Mouse (Mus musculus) C2C12 (cell line): ENCODE data around the gene Rftn1. TPM values are rescaled to one million over a fixed set of nuclear protein-coding genes. Genes with fewer than 3 reads are reported as not detected.

Source experiments
- H3K27me3 ChIP-seq: one replicate; pipeline ENCODE4 v1.6.1; 2011; ENCODE audit not compliant: control insufficient read depth, insufficient read depth, insufficient read length
- H3K36me3 ChIP-seq: one replicate; pipeline ENCODE4 v1.6.1; 2011; ENCODE audit not compliant: control insufficient read depth, insufficient read depth
- H3K4me3 ChIP-seq: one replicate; pipeline ENCODE4 v1.5.1; 2011; ENCODE audit warnings: mild to moderate bottlenecking, control low read depth; ENCODE audit not compliant: poor library complexity, insufficient read depth, severe bottlenecking
- H3K79me2 ChIP-seq: one replicate; pipeline ENCODE4 v1.6.1; 2011; ENCODE audit not compliant: control insufficient read depth, insufficient read depth
- H3K79me3 ChIP-seq: one replicate; pipeline ENCODE4 v1.6.1; 2011; ENCODE audit warnings: low read depth, control low read depth
- H3ac ChIP-seq: one replicate; pipeline ENCODE3; 2011; ENCODE audit warnings: low read depth; ENCODE audit not compliant: control insufficient read depth, insufficient read length
- CEBPB ChIP-seq: IDR thresholded peaks from one replicate; pipeline ENCODE4 v1.6.1; 2011; ENCODE audit warnings: low read depth, mild to moderate bottlenecking, control low read depth, moderate library complexity
- CTCF ChIP-seq: IDR thresholded peaks from one replicate; pipeline ENCODE4 v1.5.1; 2011; ENCODE audit not compliant: control insufficient read depth, insufficient read depth, insufficient read length
- FOSL1 ChIP-seq: IDR thresholded peaks from one replicate; pipeline ENCODE4 v1.8.0; 2011; ENCODE audit warnings: mild to moderate bottlenecking, low read length; ENCODE audit not compliant: poor library complexity, insufficient read depth, severe bottlenecking
- MAX ChIP-seq: IDR thresholded peaks from one replicate; pipeline ENCODE4 v1.6.1; 2011; ENCODE audit warnings: mild to moderate bottlenecking, control low read depth
- MYOD1 ChIP-seq: IDR thresholded peaks from one replicate; pipeline ENCODE4 v1.6.1; 2011; ENCODE audit warnings: low read depth; ENCODE audit not compliant: control insufficient read depth, insufficient read length
- MYOG ChIP-seq: IDR thresholded peaks from one replicate; pipeline ENCODE4 v1.6.1; 2011; ENCODE audit not compliant: control insufficient read depth, insufficient read length; ENCODE audit errors: extremely low read depth
- USF1 ChIP-seq: IDR thresholded peaks from one replicate; pipeline ENCODE4 v1.6.1; 2011; ENCODE audit warnings: low read depth, mild to moderate bottlenecking, control low read depth, moderate library complexity
- polyA plus RNA-seq: library from polyadenylated mRNA; unstranded; fragments of >200 nt; fragmentation: generic; extraction: Trizol; gene quantifications from one replicate; pipeline ENCODE4 v1.2.1, GENCODE M21; 2012; ENCODE audit warnings: missing spikeins

The Rftn1 gene
- polyA plus RNA-seq, 1 experiment = 0.35 TPM

- Histone ChIP-seq H3K36me3 (no peaks in the 10 kb centered on the region), H3ac (no peak overlapping the region), H3K79me2 (no peaks in the 10 kb centered on the region), H3K27me3 (no peaks in the 10 kb centered on the region), H3K4me3 (no peak overlapping the region), H3K79me3 (no peaks in the 10 kb centered on the region)
- TF ChIP-seq FOSL1 (no peak), MAX (no peak), CTCF (no peak), MYOG (no peak), USF1 (no peak), MYOD1 (no peak), CEBPB (no peak)
Observed at GRCm38 (mm10) chr17:49982611-49983390, 207.7 kb downstream of the Rftn1 start.

DNA sequence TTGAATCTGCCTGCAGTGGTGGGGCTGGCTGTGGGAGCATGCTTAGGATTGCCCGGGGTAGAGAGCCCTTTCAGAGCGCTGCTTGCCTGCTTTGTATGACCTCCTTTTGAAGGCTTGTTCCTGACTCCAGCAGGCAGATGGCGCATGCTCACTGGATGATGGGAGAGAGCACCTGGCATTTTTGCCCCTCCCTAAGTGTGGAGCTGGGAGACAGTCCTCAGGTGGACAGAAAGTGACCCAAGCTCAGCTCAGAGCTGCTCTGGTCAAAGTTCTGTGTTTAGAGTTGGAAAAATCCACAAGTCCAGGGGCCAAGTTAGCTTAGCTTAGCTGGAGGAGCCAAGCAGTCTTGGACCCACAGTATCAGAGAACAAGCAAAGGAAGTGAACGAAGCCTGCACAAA lies 208.9 kb downstream of the Rftn1 start:
- Histone ChIP-seq H3K36me3 (no peaks in the 10 kb centered on the region), H3K4me3 (no peak overlapping the region), H3ac (no peak overlapping the region), H3K79me2 (no peaks in the 10 kb centered on the region), H3K27me3 (no peaks in the 10 kb centered on the region), H3K79me3 (no peaks in the 10 kb centered on the region)
- no peak for TF ChIP-seq MAX
- TF ChIP-seq FOSL1 = no peak
- no peak for TF ChIP-seq USF1
- TF ChIP-seq MYOG = no peak
- no peak for TF ChIP-seq CEBPB
- no peak for TF ChIP-seq MYOD1
- no peak for TF ChIP-seq CTCF

DNA sequence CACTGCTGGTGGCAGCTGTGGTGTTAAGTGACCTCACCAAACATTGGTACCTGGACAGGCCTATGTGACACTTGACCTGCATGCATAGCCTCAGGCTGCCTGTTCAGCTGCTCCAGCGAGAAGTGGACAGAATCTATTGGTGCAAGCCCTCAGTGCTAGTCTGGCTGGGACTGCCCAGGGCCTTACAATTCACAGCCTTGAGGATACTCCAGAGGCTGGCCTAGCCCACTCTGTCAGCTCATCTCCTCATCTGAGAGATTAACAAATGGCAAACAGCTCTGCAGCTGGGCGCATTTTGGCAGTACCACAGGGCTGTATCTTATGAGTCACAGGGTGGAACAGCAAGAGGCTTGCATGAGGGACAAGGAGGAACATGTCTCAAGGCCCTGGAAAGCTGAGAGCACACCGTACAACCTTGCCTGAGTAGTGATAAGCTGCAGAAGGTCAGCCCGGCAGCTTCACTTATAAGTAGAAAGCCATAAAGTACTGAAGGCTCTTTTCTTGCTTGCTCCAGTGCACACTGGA lies 210.7 kb downstream of the Rftn1 start:
- TF ChIP-seq MAX (no peak), FOSL1 (no peak), USF1 (no peak), MYOG (no peak), MYOD1 (no peak), CEBPB (no peak), CTCF (no peak)
- no peaks in the 10 kb centered on the region for H3K79me2 ChIP-seq
- H3K27me3 ChIP-seq = no peaks in the 10 kb centered on the region
- H3ac ChIP-seq = no peak overlapping the region
- H3K4me3 ChIP-seq = no peak overlapping the region
- H3K79me3 ChIP-seq = no peaks in the 10 kb centered on the region
- no peaks in the 10 kb centered on the region for H3K36me3 ChIP-seq

DNA sequence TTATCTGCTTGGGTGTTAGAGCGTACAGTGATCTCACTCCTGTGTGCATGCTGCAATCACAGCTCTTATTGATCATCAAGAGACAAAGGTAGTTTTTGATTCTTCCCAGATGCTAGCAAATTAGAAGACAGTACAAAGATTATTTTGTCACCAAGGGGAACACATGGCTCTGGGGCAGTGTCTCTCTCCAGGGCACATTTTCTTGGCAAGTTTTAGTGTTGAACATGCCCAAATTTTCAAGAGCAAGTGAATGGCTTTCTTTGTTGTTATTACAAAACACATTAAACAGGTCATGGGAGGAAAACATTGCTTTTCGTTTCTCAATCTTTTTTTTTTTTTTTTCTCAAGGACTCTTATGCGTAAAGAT lies 213.1 kb downstream of the Rftn1 start:
- TF ChIP-seq FOSL1 = no peak
- no peak for TF ChIP-seq MYOD1
- TF ChIP-seq CTCF = no peak
- no peak for TF ChIP-seq MYOG
- TF ChIP-seq MAX = no peak
- no peak for TF ChIP-seq CEBPB
- no peak for TF ChIP-seq USF1
- no peak overlapping the region for H3ac ChIP-seq
- H3K79me2 ChIP-seq = no peaks in the 10 kb centered on the region
- H3K79me3 ChIP-seq = no peaks in the 10 kb centered on the region
- H3K27me3 ChIP-seq = no peaks in the 10 kb centered on the region
- H3K36me3 ChIP-seq = no peaks in the 10 kb centered on the region
- no peak overlapping the region for H3K4me3 ChIP-seq

DNA sequence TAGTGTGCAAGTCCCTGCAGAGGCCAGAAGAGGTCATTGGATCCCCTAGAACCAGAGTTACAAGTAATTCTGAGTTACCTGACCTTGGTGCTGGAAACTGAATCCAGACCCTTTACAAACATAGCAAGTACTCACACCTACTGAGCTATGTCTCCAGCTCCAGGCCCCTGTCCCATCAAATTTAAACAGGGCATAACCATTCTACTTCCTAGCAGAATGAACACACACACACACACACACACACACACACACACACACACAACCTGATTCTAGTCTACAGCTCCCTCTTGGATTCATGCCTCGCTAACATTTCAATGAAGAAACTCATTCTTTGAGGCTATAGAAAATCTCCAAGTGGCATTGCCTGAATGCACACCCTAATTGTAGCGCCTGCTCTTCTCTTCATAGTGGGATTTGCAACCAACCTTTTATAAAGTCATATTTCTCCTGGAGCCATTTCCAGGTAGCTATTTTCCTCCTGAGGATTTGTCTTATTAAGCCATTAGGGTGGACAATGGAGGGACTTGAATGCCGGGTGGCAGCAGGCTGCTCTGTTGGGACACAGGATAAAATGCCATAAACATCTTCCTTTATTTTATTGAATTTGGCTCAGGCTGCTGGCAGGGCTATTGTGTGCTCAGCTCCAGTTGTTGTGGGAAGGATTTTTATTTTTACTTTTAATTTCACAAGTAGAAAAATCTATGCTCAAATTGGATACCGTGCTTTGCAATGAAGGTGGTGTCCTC lies 213.6 kb downstream of the Rftn1 start:
- Histone ChIP-seq H3K79me2 (no peaks in the 10 kb centered on the region), H3ac (no peak overlapping the region), H3K27me3 (no peaks in the 10 kb centered on the region), H3K36me3 (no peaks in the 10 kb centered on the region), H3K4me3 (no peak overlapping the region), H3K79me3 (no peaks in the 10 kb centered on the region)
- TF ChIP-seq USF1 (no peak), FOSL1 (no peak), MYOD1 (no peak)
